Mouse (Mus musculus) MEL (cell line): ENCODE data around the gene Dcp1a. TPM values are rescaled to one million over a fixed set of nuclear protein-coding genes. Genes with fewer than 3 reads are reported as not detected.

Experiments
- DNase-seq: peaks from one replicate; pipeline ENCODE4 v3.0.0; 2011; ENCODE audit warnings: low read depth, low spot score
- H3K27ac ChIP-seq: 2 replicates; pipeline ENCODE4 v1.5.1; 2012; ENCODE audit warnings: low read depth, mild to moderate bottlenecking, control low read depth, low read length, moderate library complexity; ENCODE audit not compliant: control insufficient read depth
- H3K27me3 ChIP-seq, 2 experiments: fragments of 150-350 bp in 1 of 2; sonication (generic) in 1 of 2; 2 replicates each; pipeline ENCODE4 v1.6.1; 2012; ENCODE audit warnings: low read length in 2 of 2, mild to moderate bottlenecking in 2 of 2, improper control_type of control experiment in 1 of 2, moderate library complexity in 1 of 2; ENCODE audit not compliant: insufficient read depth in 2 of 2, control insufficient read depth in 1 of 2
- H3K36me3 ChIP-seq, 2 experiments: 2 replicates each; pipeline ENCODE4 v1.6.1; 2012 to 2014; ENCODE audit warnings: low read length in 2 of 2, improper control_type of control experiment in 1 of 2, inconsistent platforms in 1 of 2, mild to moderate bottlenecking in 1 of 2; ENCODE audit not compliant: insufficient read depth in 2 of 2, control insufficient read depth in 1 of 2
- H3K4me1 ChIP-seq, 2 experiments: fragments of 150-350 bp in 1 of 2; sonication (generic) in 1 of 2; 2 replicates each; pipeline ENCODE4 v1.6.1; 2012; ENCODE audit warnings: low read length in 2 of 2, improper control_type of control experiment in 1 of 2, mild to moderate bottlenecking in 1 of 2; ENCODE audit not compliant: insufficient read depth in 2 of 2, control insufficient read depth in 1 of 2
- H3K4me3 ChIP-seq, 2 experiments: fragments of 150-350 bp in 1 of 2; sonication (generic) in 1 of 2; 2 replicates each; pipeline ENCODE4 v1.5.1; 2012; ENCODE audit warnings: low read depth in 2 of 2, low read length in 2 of 2, mild to moderate bottlenecking in 2 of 2, moderate library complexity in 2 of 2, control low read depth in 1 of 2, improper control_type of control experiment in 1 of 2; ENCODE audit not compliant: control insufficient read depth in 1 of 2, insufficient read depth in 1 of 2
- H3K79me2 ChIP-seq: 2 replicates; pipeline ENCODE4 v1.6.1; 2012; ENCODE audit warnings: mild to moderate bottlenecking, low read length, moderate library complexity; ENCODE audit not compliant: control insufficient read depth, poor library complexity, insufficient read depth
- H3K9ac ChIP-seq: 2 replicates; pipeline ENCODE4 v1.6.1; 2012; ENCODE audit warnings: low read depth, mild to moderate bottlenecking, control low read depth, low read length, moderate library complexity; ENCODE audit not compliant: control insufficient read depth, poor library complexity, severe bottlenecking
- H3K9me3 ChIP-seq: fragments of 150-350 bp; sonication (generic); replicated peaks from 2 replicates; pipeline ENCODE4 v1.6.1; 2012; ENCODE audit warnings: mild to moderate bottlenecking, low read length, improper control_type of control experiment, moderate library complexity; ENCODE audit not compliant: insufficient read depth
- ELF1 ChIP-seq: IDR thresholded peaks from 2 replicates; pipeline ENCODE4 v1.6.1; 2014; ENCODE audit warnings: low read depth, mild to moderate bottlenecking, inconsistent platforms, low read length, improper control_type of control experiment, moderate library complexity
- GATA1 ChIP-seq: IDR thresholded peaks from 2 replicates; pipeline ENCODE4 v1.6.1; 2011; ENCODE audit warnings: low read depth, low read length, improper control_type of control experiment
- JUND ChIP-seq: IDR thresholded peaks from 2 replicates; pipeline ENCODE4 v1.6.1; 2011; ENCODE audit warnings: low read depth, mild to moderate bottlenecking, improper control_type of control experiment, low read length
- MAX ChIP-seq: IDR thresholded peaks from 2 replicates; pipeline ENCODE4 v1.6.1; 2011; ENCODE audit warnings: low read length, improper control_type of control experiment
- MAZ ChIP-seq: IDR thresholded peaks from 2 replicates; pipeline ENCODE4 v1.6.1; 2012; ENCODE audit warnings: low read depth, mild to moderate bottlenecking, inconsistent platforms, low read length, improper control_type of control experiment
- MEF2A ChIP-seq: IDR thresholded peaks from 2 replicates; pipeline ENCODE4 v1.6.1; 2014; ENCODE audit warnings: low read depth, mild to moderate bottlenecking, inconsistent platforms, low read length, improper control_type of control experiment; ENCODE audit not compliant: poor library complexity, insufficient replicate concordance, severe bottlenecking; ENCODE audit errors: extremely low read depth
- MXI1 ChIP-seq: IDR thresholded peaks from 2 replicates; pipeline ENCODE4 v1.6.1; 2011; ENCODE audit warnings: mild to moderate bottlenecking, low read depth, low read length, improper control_type of control experiment
- MYB ChIP-seq: IDR thresholded peaks from 2 replicates; pipeline ENCODE4 v1.6.1; 2011; ENCODE audit warnings: mild to moderate bottlenecking, low read depth, low read length, improper control_type of control experiment
- MYC ChIP-seq: IDR thresholded peaks from 2 replicates; pipeline ENCODE4 v1.6.1; 2011; ENCODE audit warnings: low read depth, mild to moderate bottlenecking, low read length, improper control_type of control experiment, moderate library complexity
- NRF1 ChIP-seq: IDR thresholded peaks from 2 replicates; pipeline ENCODE4 v1.6.1; 2014; ENCODE audit warnings: low read depth, mild to moderate bottlenecking, inconsistent platforms, low read length, improper control_type of control experiment, moderate library complexity; ENCODE audit not compliant: poor library complexity, insufficient read depth, severe bottlenecking
- RCOR1 ChIP-seq: IDR thresholded peaks from 2 replicates; pipeline ENCODE4 v1.6.1; 2012; ENCODE audit warnings: low read depth, mild to moderate bottlenecking, inconsistent platforms, low read length, improper control_type of control experiment
- SIN3A ChIP-seq: IDR thresholded peaks from 2 replicates; pipeline ENCODE4 v1.6.1; 2012; ENCODE audit warnings: low read length, improper control_type of control experiment, inconsistent platforms
- SMC3 ChIP-seq: IDR thresholded peaks from 2 replicates; pipeline ENCODE4 v1.6.1; 2011; ENCODE audit warnings: low read depth, low read length, improper control_type of control experiment
- TAL1 ChIP-seq: IDR thresholded peaks from 2 replicates; pipeline ENCODE4 v1.6.1; 2012; ENCODE audit warnings: mild to moderate bottlenecking, inconsistent platforms, low read length, moderate library complexity, mixed read lengths
- TBP ChIP-seq: IDR thresholded peaks from 2 replicates; pipeline ENCODE4 v1.8.0; 2011; ENCODE audit warnings: low read depth, low read length, improper control_type of control experiment
- ZKSCAN1 ChIP-seq: IDR thresholded peaks from 2 replicates; pipeline ENCODE4 v1.6.1; 2012; ENCODE audit warnings: low read depth, mild to moderate bottlenecking, inconsistent platforms, low read length, improper control_type of control experiment, moderate library complexity
- polyA plus RNA-seq, 2 experiments: library from polyadenylated mRNA; stranded (reverse) in 1 of 2; unstranded in 1 of 2; fragments of >175 nt in 1 of 2; fragments of >200 nt in 1 of 2; gene quantifications; 2 replicates each; pipeline versions ENCODE4 v1.2.1 to v1.2.4; 2012; ENCODE audit warnings: low replicate concordance in 2 of 2, low read depth in 1 of 2; ENCODE audit not compliant: insufficient read length in 2 of 2, insufficient read depth in 1 of 2, missing spikeins in 1 of 2
- total RNA-seq: library from RNA; depleted of rRNA; stranded (reverse); fragments of 300-350 nt; gene quantifications from 2 replicates; pipeline ENCODE4 v1.2.3, GENCODE M21; 2012

The Dcp1a gene
- total and polyA plus RNA-seq, 3 experiments, result 21.4 to 31.4 TPM; not detected in 1

GRCm38 (mm10) chr14:30530726-30531269 is 51.5 kb downstream of the Dcp1a start:
- no peak overlapping the region for H3K27ac ChIP-seq
- H3K27me3 ChIP-seq, result no peaks in the 10 kb centered on the region
- no peaks in the 10 kb centered on the region for H3K9me3 ChIP-seq
- no peaks in the 10 kb centered on the region for H3K4me1 ChIP-seq
- H3K79me2 ChIP-seq, result no peaks in the 10 kb centered on the region
- no peak for TF ChIP-seq ZKSCAN1
- no peak for TF ChIP-seq MYC
- no peak for TF ChIP-seq MAZ
- TF ChIP-seq MEF2A, result no peak
- no peak for TF ChIP-seq SMC3
- no peak for TF ChIP-seq RCOR1
- TF ChIP-seq TBP, result no peak
- no peak for TF ChIP-seq TAL1
- no peak overlapping the region for H3K9ac ChIP-seq
- DNase-seq, result no peak
- H3K36me3 ChIP-seq, result no peaks in the 10 kb centered on the region
- no peak overlapping the region for H3K4me3 ChIP-seq

- H3K27me3 ChIP-seq, result no peaks in the 10 kb centered on the region
- TF ChIP-seq JUND, result no peak
- TF ChIP-seq MAX, result no peak
- TF ChIP-seq SIN3A, result no peak
- no peak for TF ChIP-seq MEF2A
- TF ChIP-seq GATA1, result no peak
- TF ChIP-seq NRF1, result no peak
- TF ChIP-seq ELF1, result no peak
- TF ChIP-seq TBP, result no peak
- no peak for TF ChIP-seq TAL1
- TF ChIP-seq MYC, result no peak
- no peak for TF ChIP-seq MYB
- TF ChIP-seq MXI1, result no peak
- H3K9me3 ChIP-seq, result no peaks in the 10 kb centered on the region
- H3K79me2 ChIP-seq, result no peaks in the 10 kb centered on the region
- no peak overlapping the region for H3K27ac ChIP-seq
- no peaks in the 10 kb centered on the region for H3K4me1 ChIP-seq
- no peak overlapping the region for H3K9ac ChIP-seq
- H3K4me3 ChIP-seq, result no peak overlapping the region
- no peaks in the 10 kb centered on the region for H3K36me3 ChIP-seq
- DNase-seq, result no peak
Measured at GRCm38 (mm10) chr14:30531431-30531830, 52.1 kb downstream of the Dcp1a start.
